1 mouse cellular context compared by ENCODE assay signal in the genomic region with DNA sequence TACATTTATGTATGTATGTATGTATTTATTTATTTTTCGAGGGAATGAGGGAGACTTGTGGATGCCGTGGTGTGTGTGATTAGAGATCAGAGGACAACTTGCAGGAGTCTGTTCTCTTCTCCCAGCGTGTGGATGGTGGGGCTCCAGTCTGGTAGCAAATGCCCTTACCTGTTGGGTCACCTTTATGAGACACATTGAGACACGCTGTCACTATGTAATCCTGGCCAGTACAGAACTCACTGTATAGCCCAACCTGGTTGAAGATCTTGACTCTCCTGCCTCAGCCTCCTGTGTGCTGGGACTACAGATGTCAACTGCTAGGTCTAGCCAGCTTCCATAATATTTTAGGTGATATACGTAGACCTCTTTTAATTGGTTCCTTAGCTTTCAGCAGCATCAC.
A peak's percentile ranks its signal among the peaks of the same experiment; 100 is the strongest.
TF ChIP-seq lines count a peak whose summit lies in the region.

No protein-coding gene starts in this region.

TF ChIP-seq in MEL, 35 proteins besides CTCF, POLR2A, EP300 and RAD21:
- TF ChIP-seq MAX (IDR thresholded peaks at IDR 0.05; ENCODE audit: low read length) (no peak; the same call in 1 of the 2 replicates), MYB (IDR thresholded peaks at IDR 0.05; ENCODE audit: low read depth, low read length) (no peak), SMC3 (IDR thresholded peaks at IDR 0.05; ENCODE audit: low read depth, low read length) (no peak), POLR2AphosphoS2 (IDR thresholded peaks at IDR 0.05; ENCODE audit: low read length) (no peak), MAZ (IDR thresholded peaks at IDR 0.05; ENCODE audit: low read depth, low read length) (no peak), TBP (IDR thresholded peaks at IDR 0.05; ENCODE audit: low read depth, low read length) (no peak), ELF1 (IDR thresholded peaks at IDR 0.05; ENCODE audit: low read depth, low read length) (no peak), ZMIZ1 (IDR thresholded peaks at IDR 0.05; ENCODE audit: low read depth, low read length) (no peak), CHD2 (IDR thresholded peaks at IDR 0.05; ENCODE audit: low read length) (no peak), MAFK (IDR thresholded peaks at IDR 0.05; ENCODE audit: borderline replicate concordance, low read depth, low read length) (no peak), TAL1 (IDR thresholded peaks at IDR 0.05; ENCODE audit: low read length) (peak; percentile 90), NELFE (IDR thresholded peaks at IDR 0.05; ENCODE audit: low read depth, low read length) (no peak), GABPA (IDR thresholded peaks at IDR 0.05; ENCODE audit: low read depth, low read length) (no peak), MEF2A (IDR thresholded peaks at IDR 0.05; ENCODE audit: extremely low read depth, insufficient replicate concordance, low read depth, low read length, poor library complexity, severe bottlenecking) (no peak), MXI1 (IDR thresholded peaks at IDR 0.05; ENCODE audit: low read depth, low read length) (peak; percentile 41; the same call in 1 of the 2 replicates), RCOR1 (IDR thresholded peaks at IDR 0.05; ENCODE audit: low read depth, low read length) (peak; percentile 48; the same call in 1 of the 2 replicates), SIN3A (IDR thresholded peaks at IDR 0.05; ENCODE audit: low read length) (0 out of 2 replicates have a peak, but pooled peaks have one; percentile 24), NRF1 (IDR thresholded peaks at IDR 0.05; ENCODE audit: insufficient read depth, low read depth, low read length, poor library complexity, severe bottlenecking) (no peak), CHD1 (IDR thresholded peaks at IDR 0.05; ENCODE audit: low read depth, low read length) (no peak), TCF12 (IDR thresholded peaks at IDR 0.05; ENCODE audit: low read depth, low read length) (peak; percentile 83), JUND (IDR thresholded peaks at IDR 0.05; ENCODE audit: low read depth, low read length) (no peak), E2F4 (IDR thresholded peaks at IDR 0.05; ENCODE audit: borderline replicate concordance, low read depth, low read length) (no peak), BHLHE40 (IDR thresholded peaks at IDR 0.05; ENCODE audit: borderline replicate concordance, low read depth, low read length) (no peak), KAT2A (conservative IDR thresholded peaks at IDR 0.05; ENCODE audit: low read depth, low read length) (no peak), ZC3H11A (IDR thresholded peaks at IDR 0.05; ENCODE audit: low read depth, low read length) (no peak), POLR2AphosphoS5 (IDR thresholded peaks at IDR 0.05; ENCODE audit: borderline replicate concordance, low read depth, low read length) (no peak), USF1 (IDR thresholded peaks at IDR 0.05; ENCODE audit: low read depth, low read length) (no peak), GATA1 (IDR thresholded peaks at IDR 0.05; ENCODE audit: low read depth, low read length) (peak; percentile 79), ZNF384 (IDR thresholded peaks at IDR 0.05; ENCODE audit: low read depth, low read length) (no peak), UBTF (IDR thresholded peaks at IDR 0.05; ENCODE audit: borderline replicate concordance, insufficient read depth, low read depth, low read length) (no peak), ETS1 (IDR thresholded peaks at IDR 0.05; ENCODE audit: low read depth, low read length) (peak; percentile 51; the same call in 1 of the 2 replicates), MYC (IDR thresholded peaks at IDR 0.05; ENCODE audit: low read depth, low read length) (peak; percentile 62; the same call in 1 of the 2 replicates), USF2 (IDR thresholded peaks at IDR 0.05; ENCODE audit: borderline replicate concordance in 1 of 2, insufficient read depth in 1 of 2, low read depth in 1 of 2, low read length in 2 of 2) (no peak), ZKSCAN1 (IDR thresholded peaks at IDR 0.05; ENCODE audit: low read depth, low read length) (no peak), HCFC1 (IDR thresholded peaks at IDR 0.05; ENCODE audit: low read depth, low read length) (no peak)
